Mouse (Mus musculus) limb, embryonic 15.5 days (tissue): ENCODE data around the gene Hnrnpc. TPM values are rescaled to one million over a fixed set of nuclear protein-coding genes. Genes with fewer than 3 reads are reported as not detected.
"Not testable (repeated sequence)": the region's sequence is repeated elsewhere in the genome, so short reads cannot be mapped to it uniquely, and the experiment has no call there.

ENCODE experiments used
- ATAC-seq: fragments of 200-750 bp; cut with Nextera tagmentation; 2 replicates; pipeline ENCODE4 v1.8.0; 2017; ENCODE audit warnings: low read depth, moderate TSS enrichment; ENCODE audit not compliant: insufficient number of reproducible peaks, low FRiP score, low TSS enrichment
- H3K27ac ChIP-seq: fragments of 300-500 bp; sonication (generic); 2 replicates; pipeline ENCODE4 v1.5.1; 2015; ENCODE audit warnings: moderate library complexity, mild to moderate bottlenecking, inconsistent platforms
- H3K27me3 ChIP-seq: fragments of 300-500 bp; sonication (generic); 2 replicates; pipeline ENCODE4 v1.6.1; 2015; ENCODE audit warnings: inconsistent platforms
- H3K36me3 ChIP-seq: fragments of 300-500 bp; sonication (generic); 2 replicates; pipeline ENCODE4 v1.6.1; 2015; ENCODE audit warnings: inconsistent platforms
- H3K4me1 ChIP-seq: fragments of 300-500 bp; sonication (generic); 2 replicates; pipeline ENCODE4 v1.6.1; 2015; ENCODE audit warnings: inconsistent platforms
- H3K4me2 ChIP-seq: fragments of 300-500 bp; sonication (generic); 2 replicates; pipeline ENCODE4 v1.6.1; 2015; ENCODE audit warnings: mild to moderate bottlenecking, inconsistent platforms
- H3K4me3 ChIP-seq: fragments of 300-500 bp; sonication (generic); 2 replicates; pipeline ENCODE4 v1.5.1; 2015; ENCODE audit warnings: mild to moderate bottlenecking, inconsistent platforms
- H3K9ac ChIP-seq: fragments of 300-500 bp; sonication (generic); 2 replicates; pipeline ENCODE4 v1.6.1; 2015; ENCODE audit warnings: inconsistent platforms
- H3K9me3 ChIP-seq: fragments of 300-500 bp; sonication (generic); 2 replicates; pipeline ENCODE4 v1.6.1; 2016; ENCODE audit warnings: inconsistent platforms
- WGBS: fragments of 180-500 bp; shearing (Covaris S2); methylation state at CpG from one replicate; pipeline ENCODE4 v1.1.7; 2015; 5-methylcytosine and 5-hydroxymethylcytosine counted together
- polyA plus RNA-seq: library from polyadenylated mRNA; unstranded; fragments of >200 nt; fragmentation: Nextera tagmentation; extraction: Ambion mirVana; gene quantifications from 2 replicates; pipeline ENCODE4 v1.2.1, GENCODE M21; 2015

The Hnrnpc gene
- polyA plus RNA-seq, 1 experiment from 2014 or later = 558 TPM

DNA sequence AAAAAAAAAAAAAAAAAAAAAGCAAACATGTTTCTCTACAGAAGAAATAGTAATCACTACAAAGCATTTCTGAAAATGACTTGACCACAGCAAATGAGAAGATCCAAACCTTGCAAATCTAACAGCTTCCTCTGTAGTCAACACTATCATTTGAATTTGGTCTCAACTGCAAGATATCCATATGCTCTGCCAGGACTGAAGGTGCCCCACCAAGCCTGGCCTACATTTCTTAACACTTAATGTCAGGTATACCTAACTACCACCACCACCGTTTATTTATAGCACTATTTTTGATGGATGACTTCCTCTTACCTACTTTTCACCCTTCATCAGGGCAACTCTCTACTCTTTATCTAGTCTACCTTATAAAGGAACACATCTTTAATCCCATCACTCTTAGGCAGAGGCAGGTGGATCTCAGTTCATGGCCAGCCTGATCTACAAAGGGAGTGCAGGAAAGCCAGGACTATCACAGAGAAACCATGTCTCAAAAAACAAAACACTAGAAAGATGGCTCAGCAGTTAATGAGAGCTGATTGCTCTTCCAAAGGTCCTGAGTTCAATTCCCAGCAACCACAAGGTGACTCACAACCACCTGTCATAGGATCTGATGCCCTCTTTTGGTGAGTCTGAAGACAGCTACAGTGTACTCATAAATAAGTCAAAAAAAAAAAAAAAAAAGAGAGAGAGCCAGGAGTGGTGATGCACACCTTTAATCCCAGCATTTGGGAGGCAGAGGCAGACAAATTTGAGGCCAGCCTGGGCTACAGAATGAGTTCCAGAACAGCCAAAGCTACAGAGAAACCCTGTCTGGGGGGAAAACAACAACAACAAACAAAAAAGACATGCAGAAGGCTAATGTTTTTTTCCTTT lies 2.3 kb downstream of the Hnrnpc start:
- H3K4me1 ChIP-seq = peaks cover 22% of the 10 kb centered on the region
- H3K9me3 ChIP-seq = no peaks in the 10 kb centered on the region
- H3K27me3 ChIP-seq = no peaks in the 10 kb centered on the region
- H3K36me3 ChIP-seq = peaks cover 9% of the 10 kb centered on the region
- no peak for ATAC-seq
- no peak overlapping the region for H3K9ac ChIP-seq
- H3K27ac ChIP-seq = no peak overlapping the region
- WGBS = 61% methylated on average over 1 of the region's 1 CpGs
- peak overlapping the region; percentile 59 for H3K4me2 ChIP-seq
- peak overlapping the region; percentile 87; the same call in 1 of the 2 replicates for H3K4me3 ChIP-seq

DNA sequence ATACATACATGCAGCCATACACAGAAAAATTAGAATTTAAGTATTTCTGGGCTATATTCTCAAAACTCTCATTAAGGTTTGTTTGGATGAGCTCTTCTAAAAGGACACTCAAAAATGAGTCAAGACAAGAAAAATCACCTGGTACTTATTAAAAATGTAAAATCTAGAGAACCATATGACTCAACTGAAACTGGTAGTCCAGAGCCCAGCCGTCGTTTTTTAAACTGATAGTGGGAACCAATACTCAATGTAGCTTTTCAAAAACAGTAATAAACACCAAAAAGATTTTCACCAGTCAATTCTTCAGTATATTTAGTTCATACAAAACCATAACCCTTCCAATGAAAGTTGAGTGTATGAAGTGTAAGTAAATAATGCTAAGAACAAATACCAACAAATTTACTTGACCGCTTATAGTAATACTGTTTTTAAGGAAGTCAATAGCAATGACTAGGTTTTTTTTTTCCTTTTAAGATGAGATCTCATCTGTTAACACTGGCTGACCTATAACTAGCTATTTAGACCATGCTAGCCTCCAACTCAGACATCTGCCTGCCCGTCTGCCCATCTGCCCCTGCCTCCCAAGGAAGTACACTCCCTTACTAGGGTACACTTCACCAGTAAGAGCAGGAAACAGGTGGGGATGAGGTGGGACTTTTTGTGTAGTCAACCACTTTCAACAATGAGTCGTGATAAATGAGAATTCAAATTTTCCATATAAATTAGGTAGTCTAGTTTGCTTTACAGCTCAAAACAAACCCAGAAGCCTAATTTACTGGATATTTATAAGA lies 3.5 kb downstream of the Hnrnpc start:
- ATAC-seq = no peak
- Histone ChIP-seq H3K27ac (no peak overlapping the region), H3K4me2 (0 out of 2 replicates have a peak overlapping the region, but pooled peaks have one; percentile 24), H3K4me1 (peaks cover 16% of the 10 kb centered on the region), H3K27me3 (no peaks in the 10 kb centered on the region), H3K4me3 (no peak overlapping the region), H3K36me3 (peaks cover 12% of the 10 kb centered on the region), H3K9ac (no peak overlapping the region), H3K9me3 (no peaks in the 10 kb centered on the region)
- WGBS = 66% methylated on average over 5 of the region's 5 CpGs

DNA sequence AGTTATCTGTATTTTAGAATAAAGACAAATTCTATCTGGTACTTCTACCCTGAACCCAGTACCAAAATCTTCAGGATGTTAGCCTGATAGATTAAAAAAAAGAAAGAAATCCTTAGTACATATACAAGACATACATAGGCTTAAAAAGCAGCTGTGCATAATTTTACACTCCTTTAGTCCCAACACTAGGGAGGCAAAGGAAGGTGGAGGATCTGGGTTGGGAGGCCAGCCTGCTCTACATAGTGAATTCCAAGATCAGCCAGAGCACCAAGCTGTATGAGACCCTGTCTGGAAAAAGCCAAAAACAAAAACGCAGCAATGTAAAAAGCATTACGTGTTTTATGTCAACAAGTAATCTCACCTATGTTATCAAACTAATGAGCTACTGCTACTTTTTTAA lies 4.3 kb downstream of the Hnrnpc start:
- no peak overlapping the region for H3K9ac ChIP-seq
- WGBS = 68% methylated on average over 2 of the region's 2 CpGs
- ATAC-seq = no peak
- H3K36me3 ChIP-seq = peaks cover 12% of the 10 kb centered on the region
- no peaks in the 10 kb centered on the region for H3K27me3 ChIP-seq
- H3K4me1 ChIP-seq = peaks cover 16% of the 10 kb centered on the region
- no peak overlapping the region for H3K27ac ChIP-seq
- H3K9me3 ChIP-seq = no peaks in the 10 kb centered on the region
- no peak overlapping the region for H3K4me2 ChIP-seq
- H3K4me3 ChIP-seq = no peak overlapping the region

- H3K4me3 ChIP-seq, ATAC-seq, H3K9ac ChIP-seq, H3K9me3 ChIP-seq, H3K4me2 ChIP-seq, H3K27me3 ChIP-seq, H3K27ac ChIP-seq: not testable (repeated sequence)
- Histone ChIP-seq H3K4me1 (peaks cover 16% of the 10 kb centered on the region), H3K36me3 (peaks cover 15% of the 10 kb centered on the region)
- WGBS = 69% methylated on average over 3 of the region's 3 CpGs
Measured at GRCm38 (mm10) chr14:52098387-52098786, 5.4 kb downstream of the Hnrnpc start.

DNA sequence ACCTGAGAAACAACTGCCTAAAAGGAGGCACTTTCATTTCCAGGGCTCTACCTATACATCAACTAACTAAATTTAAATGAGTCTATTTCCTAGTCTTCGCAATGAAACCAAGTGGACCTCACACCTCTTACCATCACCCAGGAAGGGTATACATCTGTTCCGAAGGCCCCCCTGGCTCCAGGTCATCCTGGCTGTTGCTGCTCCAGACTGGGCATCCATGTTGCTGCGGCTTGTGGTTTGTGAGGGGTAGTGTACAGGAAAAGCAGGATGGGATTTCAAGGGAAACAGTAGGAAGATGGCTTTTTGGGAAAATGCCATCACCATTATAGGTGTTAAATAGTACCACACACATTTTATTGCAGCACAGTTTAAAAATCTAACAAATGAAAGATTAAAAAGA lies 6.6 kb downstream of the Hnrnpc start:
- not testable (repeated sequence) for H3K9me3 ChIP-seq, H3K9ac ChIP-seq, H3K27me3 ChIP-seq, H3K4me3 ChIP-seq, ATAC-seq, H3K27ac ChIP-seq, H3K4me2 ChIP-seq
- H3K4me1 ChIP-seq = peaks cover 12% of the 10 kb centered on the region
- peaks cover 23% of the 10 kb centered on the region for H3K36me3 ChIP-seq
- WGBS = 96% methylated on average over 3 of the region's 3 CpGs

GRCm38 (mm10) chr14:52094533-52094932 lies 9.3 kb downstream of the Hnrnpc start:
- H3K27me3 ChIP-seq = no peaks in the 10 kb centered on the region
- 67% methylated on average over 1 of the region's 1 CpGs for WGBS
- peaks cover 29% of the 10 kb centered on the region for H3K36me3 ChIP-seq
- H3K9ac ChIP-seq = no peak overlapping the region
- H3K4me3 ChIP-seq = no peak overlapping the region
- no peak overlapping the region for H3K27ac ChIP-seq
- no peak for ATAC-seq
- H3K4me2 ChIP-seq = no peak overlapping the region
- no peaks in the 10 kb centered on the region for H3K9me3 ChIP-seq
- no peaks in the 10 kb centered on the region for H3K4me1 ChIP-seq

- no peak overlapping the region for H3K27ac ChIP-seq
- no peak overlapping the region for H3K4me3 ChIP-seq
- no peaks in the 10 kb centered on the region for H3K27me3 ChIP-seq
- no peak for ATAC-seq
- H3K4me1 ChIP-seq = no peaks in the 10 kb centered on the region
- no peaks in the 10 kb centered on the region for H3K9me3 ChIP-seq
- peaks cover 50% of the 10 kb centered on the region for H3K36me3 ChIP-seq
- no peak overlapping the region for H3K4me2 ChIP-seq
- no peak overlapping the region for H3K9ac ChIP-seq
Measured at GRCm38 (mm10) chr14:52083083-52083482, 20.7 kb downstream of the Hnrnpc start.

DNA sequence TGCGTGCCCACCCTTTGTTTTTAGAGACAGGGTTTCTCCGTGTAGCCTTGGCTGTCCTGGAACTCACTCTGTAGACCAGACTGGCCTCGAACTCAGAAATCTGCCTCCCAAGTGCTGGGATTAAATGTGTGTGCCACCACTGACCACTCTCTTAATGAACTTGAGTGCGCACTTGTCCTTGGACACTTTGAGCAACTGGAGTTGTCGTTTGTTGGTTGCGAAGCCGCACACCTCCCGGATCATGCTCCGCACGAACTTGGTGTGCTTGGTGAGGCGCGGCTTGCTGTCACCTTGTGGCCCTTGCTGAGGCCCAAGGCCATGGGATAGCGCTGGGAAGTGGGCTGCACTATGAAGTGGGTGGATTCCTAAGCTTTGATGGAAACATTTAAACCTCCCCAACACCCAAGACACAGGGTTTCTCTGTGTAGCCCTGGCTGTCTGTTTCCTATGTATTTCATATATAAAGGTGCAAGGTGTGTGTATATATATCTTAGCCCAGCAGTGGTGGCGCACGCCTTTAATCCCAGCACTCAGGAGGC lies 32.2 kb downstream of the Hnrnpc start:
- no peak for ATAC-seq
- WGBS = 93% methylated on average over 15 of the region's 15 CpGs

DNA sequence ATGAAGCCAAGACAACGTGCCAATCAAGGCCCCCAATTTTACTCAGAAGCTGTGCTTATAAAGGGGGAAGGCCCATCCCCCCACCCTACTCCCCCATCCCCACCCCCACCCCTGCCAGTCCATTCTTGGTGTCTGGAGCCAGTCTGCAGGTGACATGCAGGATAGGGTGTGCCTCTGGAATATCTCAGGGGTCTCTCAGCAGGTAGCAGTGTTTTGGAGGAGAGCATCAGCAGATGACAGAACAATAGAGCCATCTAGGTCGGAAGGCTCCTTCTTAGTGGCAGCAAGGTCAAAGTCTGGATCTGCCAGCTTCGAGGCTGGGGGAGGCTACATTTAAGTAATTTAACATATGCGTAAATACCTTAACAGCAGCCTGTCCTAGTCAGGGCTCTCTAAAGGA lies 37.7 kb downstream of the Hnrnpc start:
- WGBS = 62% methylated on average over 4 of the region's 4 CpGs
- H3K4me2 ChIP-seq = no peak overlapping the region
- H3K9me3 ChIP-seq = no peaks in the 10 kb centered on the region
- ATAC-seq = no peak
- no peak overlapping the region for H3K9ac ChIP-seq
- no peaks in the 10 kb centered on the region for H3K4me1 ChIP-seq
- H3K4me3 ChIP-seq = no peak overlapping the region
- H3K36me3 ChIP-seq = peaks cover 6% of the 10 kb centered on the region
- H3K27ac ChIP-seq = no peak overlapping the region
- H3K27me3 ChIP-seq = no peaks in the 10 kb centered on the region

More for the DNA sequence above, 32.2 kb downstream of the Hnrnpc start:
- H3K4me1 ChIP-seq = no peaks in the 10 kb centered on the region
- H3K4me3 ChIP-seq = no peak overlapping the region
- H3K27me3 ChIP-seq = no peaks in the 10 kb centered on the region
- H3K36me3 ChIP-seq = peaks cover 53% of the 10 kb centered on the region
- no peak overlapping the region for H3K4me2 ChIP-seq
- H3K9ac ChIP-seq = no peak overlapping the region
- H3K9me3 ChIP-seq = no peaks in the 10 kb centered on the region
- H3K27ac ChIP-seq = no peak overlapping the region

GRCm38 (mm10) chr14:52061798-52062197 lies 42.0 kb downstream of the Hnrnpc start:
- Histone ChIP-seq H3K4me3 (no peak overlapping the region), H3K9me3 (no peaks in the 10 kb centered on the region), H3K27me3 (no peaks in the 10 kb centered on the region), H3K9ac (no peak overlapping the region), H3K27ac (no peak overlapping the region), H3K4me2 (no peak overlapping the region), H3K36me3 (no peaks in the 10 kb centered on the region), H3K4me1 (no peaks in the 10 kb centered on the region)
- ATAC-seq = no peak
- WGBS = 81% methylated on average over 8 of the region's 8 CpGs

GRCm38 (mm10) chr14:52060800-52061199 lies 43.0 kb downstream of the Hnrnpc start:
- H3K4me1 ChIP-seq = no peaks in the 10 kb centered on the region
- 85% methylated on average over 1 of the region's 1 CpGs for WGBS
- H3K27ac ChIP-seq = no peak overlapping the region
- no peak overlapping the region for H3K9ac ChIP-seq
- ATAC-seq = no peak
- H3K9me3 ChIP-seq = no peaks in the 10 kb centered on the region
- no peaks in the 10 kb centered on the region for H3K36me3 ChIP-seq
- H3K4me2 ChIP-seq = no peak overlapping the region
- H3K27me3 ChIP-seq = no peaks in the 10 kb centered on the region
- no peak overlapping the region for H3K4me3 ChIP-seq

- H3K4me3 ChIP-seq = no peak overlapping the region
- no peaks in the 10 kb centered on the region for H3K36me3 ChIP-seq
- H3K4me2 ChIP-seq = no peak overlapping the region
- H3K9me3 ChIP-seq = no peaks in the 10 kb centered on the region
- ATAC-seq = no peak
- H3K4me1 ChIP-seq = no peaks in the 10 kb centered on the region
- H3K27me3 ChIP-seq = no peaks in the 10 kb centered on the region
- 60% methylated on average over 4 of the region's 4 CpGs for WGBS
- no peak overlapping the region for H3K27ac ChIP-seq
- H3K9ac ChIP-seq = no peak overlapping the region
Measured at GRCm38 (mm10) chr14:52059982-52060381, 43.8 kb downstream of the Hnrnpc start.
